Mouse (Mus musculus) embryonic facial prominence, embryonic 10.5 days (tissue): Measurements from ENCODE around the gene Pi4k2b. TPM values are rescaled to one million over a fixed set of nuclear protein-coding genes. Genes with fewer than 3 reads are reported as not detected.

Experiments
- DNase-seq: peaks from one replicate; pipeline ENCODE4 v3.0.0-alpha.2; 2017; ENCODE audit warnings: low spot score
- H3K27ac ChIP-seq: fragments of 300-500 bp; sonication (generic); replicated peaks from 2 replicates; pipeline ENCODE4 v1.5.1; 2016; ENCODE audit warnings: mild to moderate bottlenecking
- H3K27me3 ChIP-seq: fragments of 300-500 bp; sonication (generic); replicated peaks from 2 replicates; pipeline ENCODE4 v1.6.1; 2016; ENCODE audit warnings: low read depth, mild to moderate bottlenecking; ENCODE audit not compliant: poor library complexity, severe bottlenecking
- H3K36me3 ChIP-seq: fragments of 300-500 bp; sonication (generic); replicated peaks from 2 replicates; pipeline ENCODE4 v1.6.1; 2016; ENCODE audit warnings: mild to moderate bottlenecking, moderate library complexity
- H3K4me1 ChIP-seq: fragments of 300-500 bp; sonication (generic); 2 replicates; pipeline ENCODE4 v1.6.1; 2016
- H3K4me3 ChIP-seq: fragments of 300-500 bp; sonication (generic); 2 replicates; pipeline ENCODE4 v1.5.1; 2016; ENCODE audit warnings: mild to moderate bottlenecking, moderate library complexity
- H3K9me3 ChIP-seq: fragments of 300-500 bp; sonication (generic); 2 replicates; pipeline ENCODE4 v1.6.1; 2016; ENCODE audit warnings: mild to moderate bottlenecking
- WGBS: fragments of 180-500 bp; shearing (Covaris S2); methylation state at CpG from one replicate; pipeline ENCODE4 v1.1.7; 2016; 5-methylcytosine and 5-hydroxymethylcytosine counted together
- polyA plus RNA-seq: library from polyadenylated mRNA; unstranded; fragments of >200 nt; fragmentation: Nextera tagmentation; extraction: Ambion mirVana; gene quantifications from 2 replicates; pipeline ENCODE4 v1.2.1, GENCODE M21; 2016

The Pi4k2b gene
- polyA plus RNA-seq, 1 experiment from 2014 or later = 16.5 TPM

DNA sequence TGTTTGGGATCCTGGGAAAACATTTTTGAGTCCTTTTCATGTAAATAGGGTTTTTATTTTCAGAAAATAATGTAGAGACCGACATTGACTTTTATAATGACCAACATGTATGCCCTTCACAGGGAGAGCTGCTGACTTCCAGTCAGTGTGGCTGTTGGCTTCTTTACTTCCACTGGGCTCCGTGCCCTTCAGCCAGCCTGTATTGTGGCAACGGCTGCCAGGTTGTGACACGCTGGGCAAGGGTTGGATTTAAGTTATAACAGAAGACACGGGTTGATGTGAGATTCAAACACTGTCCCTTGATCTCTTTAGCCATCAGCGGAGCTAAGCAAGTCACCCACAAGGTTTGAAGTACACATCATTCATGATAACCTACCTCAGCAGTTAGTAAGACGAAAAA is 77.3 kb downstream of the Pi4k2b start:
- no peak for DNase-seq
- H3K27ac ChIP-seq = no peak overlapping the region
- WGBS = 93% methylated on average over 7 of the region's 7 CpGs
- no peak overlapping the region for H3K4me3 ChIP-seq
- peaks cover 61% of the 10 kb centered on the region for H3K36me3 ChIP-seq
- no peaks in the 10 kb centered on the region for H3K27me3 ChIP-seq
- H3K9me3 ChIP-seq = no peaks in the 10 kb centered on the region
- no peaks in the 10 kb centered on the region for H3K4me1 ChIP-seq

Other genes with a start within 250 kb of the Pi4k2b start
- gene Lgi2, start 175.1 kb upstream of the Pi4k2b start, polyA plus RNA-seq = 1.7 and 2.0 TPM in 2 replicates
- gene Sepsecs, start 71.9 kb upstream of the Pi4k2b start, polyA plus RNA-seq = 8.9 and 9.3 TPM in 2 replicates
- gene Zcchc4, start 33.8 kb downstream of the Pi4k2b start, polyA plus RNA-seq = 21.1 and 22.6 TPM in 2 replicates
- gene Anapc4, start 92.4 kb downstream of the Pi4k2b start, polyA plus RNA-seq = 124 and 125 TPM in 2 replicates